Mouse (Mus musculus): ENCODE data around the gene Irf7. TPM values are rescaled to one million over a fixed set of nuclear protein-coding genes. Genes with fewer than 3 reads are reported as not detected.

Irf7 gene
- total RNA-seq, 2 experiments from 2014 or later, result 0.59 to 1.2 TPM

- DNase-seq (ENCODE audit: extremely low spot score in 1 of 2, low spot score in 2 of 2), result no peak
- no peak overlapping the region for H3K27ac ChIP-seq
- H3K4me3 ChIP-seq, result no peak overlapping the region
- intact Hi-C loops (cut with DNase I), result no loop called here
- no peak for TF ChIP-seq CTCF (IDR thresholded peaks at IDR 0.05)
Observed at GRCm38 (mm10) chr7:141217343-141218013, 48.8 kb downstream of the Irf7 start.

GRCm38 (mm10) chr7:141216894-141217293, 49.4 kb downstream of the Irf7 start:
- no peak overlapping the region for H3K4me3 ChIP-seq
- no peak for DNase-seq (ENCODE audit: extremely low spot score in 1 of 2, low spot score in 2 of 2)
- no peak overlapping the region for H3K27ac ChIP-seq
- no peak for TF ChIP-seq CTCF (IDR thresholded peaks at IDR 0.05)
- intact Hi-C loops (cut with DNase I), result no loop called here

- intact Hi-C loops (cut with DNase I), result no loop called here
- Histone ChIP-seq H3K4me3 (peak overlapping the region; percentile 58), H3K27ac (no peak overlapping the region)
- no peak for TF ChIP-seq CTCF (IDR thresholded peaks at IDR 0.05)
- DNase-seq (ENCODE audit: extremely low spot score in 1 of 2, low spot score in 2 of 2), result no peak
Observed at GRCm38 (mm10) chr7:141215880-141216733, 50.2 kb downstream of the Irf7 start.

GRCm38 (mm10) chr7:141215101-141215879, 51.0 kb downstream of the Irf7 start, which contains the start of gene Rassf7:
Rassf7 (plus strand) TSS chr7:141215860.
- H3K27ac ChIP-seq, result no peak within 1 kb of the TSS
- TF ChIP-seq CTCF (IDR thresholded peaks at IDR 0.05), result no peak
- intact Hi-C loops (cut with DNase I), result no loop called here
- peak; percentile 68 to 82 for DNase-seq (ENCODE audit: extremely low spot score in 1 of 2, low spot score in 2 of 2)
- peak within 1 kb of the TSS; percentile 58 for H3K4me3 ChIP-seq

- intact Hi-C loops (cut with DNase I), result no loop called here
- Histone ChIP-seq H3K27ac (no peak overlapping the region), H3K4me3 (no peak overlapping the region)
- no peak for DNase-seq (ENCODE audit: extremely low spot score in 1 of 2, low spot score in 2 of 2)
- no peak for TF ChIP-seq CTCF (IDR thresholded peaks at IDR 0.05)
Observed at GRCm38 (mm10) chr7:141214310-141214709, 52.0 kb downstream of the Irf7 start.

- TF ChIP-seq CTCF (IDR thresholded peaks at IDR 0.05), result no peak
- DNase-seq (ENCODE audit: extremely low spot score in 1 of 2, low spot score in 2 of 2), result no peak
- no peak within 1 kb of the TSS for H3K4me3 ChIP-seq
- intact Hi-C loops (cut with DNase I), result no loop called here
- no peak within 1 kb of the TSS for H3K27ac ChIP-seq
Observed at GRCm38 (mm10) chr7:141213605-141214235, 52.6 kb downstream of the Irf7 start, which contains the start of gene Lmntd2. Lmntd2 (minus strand) TSS chr7:141214080.

- intact Hi-C loops (cut with DNase I), result no loop called here
- no peak overlapping the region for H3K27ac ChIP-seq
- no peak for TF ChIP-seq CTCF (IDR thresholded peaks at IDR 0.05)
- no peak overlapping the region for H3K4me3 ChIP-seq
- DNase-seq (ENCODE audit: extremely low spot score in 1 of 2, low spot score in 2 of 2), result no peak
Observed at GRCm38 (mm10) chr7:141213133-141213532, 53.1 kb downstream of the Irf7 start.

Small RNAs within 50 kb of the gene (microRNA-seq; reads per million reads assigned to microRNA genes)
- gene Mir210, result 106 to 107 reads per million in 2 experiments

Other genes with a start within 250 kb of the Irf7 start
- under 1 TPM in 1 of 2 experiments, not detected in 1; 0.57 TPM for gene Ifitm6, start 248.6 kb downstream of the Irf7 start, total RNA-seq (2021)
- gene Gm17387, start 237.3 kb downstream of the Irf7 start, total RNA-seq (2021), result not detected
- gene B4galnt4, start 205.4 kb downstream of the Irf7 start, total RNA-seq (2021), result 10 to 100 TPM; 87.4 to 95.9 TPM
- not detected for gene Pkp3, start 188.3 kb downstream of the Irf7 start, total RNA-seq (2021)
- 1 to 10 TPM; 1.7 to 3.4 TPM for gene Sigirr, start 165.9 kb downstream of the Irf7 start, total RNA-seq (2021)
- not detected for gene Ano9, start 148.7 kb downstream of the Irf7 start, total RNA-seq (2021)
- 10 to 100 TPM; 46.9 to 51.6 TPM for gene Ptdss2, start 144.1 kb downstream of the Irf7 start, total RNA-seq (2021)
- gene Rnh1, start 93.6 kb downstream of the Irf7 start, total RNA-seq (2021), result 10 to 100 TPM; 36.5 to 37.3 TPM
- gene Hras, start 72.5 kb downstream of the Irf7 start, total RNA-seq (2021), result 100 to 1,000 TPM; 219 to 244 TPM
- gene Lrrc56, start 72.3 kb downstream of the Irf7 start, total RNA-seq (2021), result 1 to 10 TPM; 3.9 to 5.0 TPM
- not detected for gene Lmntd2, start 52.4 kb downstream of the Irf7 start, total RNA-seq (2021)
- 1 to 10 TPM in 1 of 2 experiments, under 1 TPM in 1; 0.94 to 1.3 TPM for gene Rassf7, start 50.6 kb downstream of the Irf7 start, total RNA-seq (2021)
- 10 to 100 TPM; 70.5 to 77.2 TPM for gene Phrf1, start 37.7 kb downstream of the Irf7 start, total RNA-seq (2021)
- not detected for gene Cdhr5, start 10.3 kb upstream of the Irf7 start, total RNA-seq (2021)
- gene Sct, start 12.7 kb upstream of the Irf7 start, total RNA-seq (2021), result not detected
- under 1 TPM; 0.27 to 0.44 TPM for gene Drd4, start 25.5 kb upstream of the Irf7 start, total RNA-seq (2021)
- gene Deaf1, start 61.2 kb upstream of the Irf7 start, total RNA-seq (2021), result 10 to 100 TPM; 63.1 to 63.8 TPM
- 10 to 100 TPM; 33.3 to 34.9 TPM for gene Tmem80, start 61.3 kb upstream of the Irf7 start, total RNA-seq (2021)
- gene Eps8l2, start 72.4 kb upstream of the Irf7 start, total RNA-seq (2021), result 1 to 10 TPM; 3.6 to 5.3 TPM
- gene Taldo1, start 125.7 kb upstream of the Irf7 start, total RNA-seq (2021), result 10 to 100 TPM; 87.5 to 90.9 TPM
- 10 to 100 TPM; 38.9 to 46.5 TPM for gene Gatd1, start 147.7 kb upstream of the Irf7 start, total RNA-seq (2021)
- 100 to 1,000 TPM; 279 to 288 TPM for gene Cend1, start 163.0 kb upstream of the Irf7 start, total RNA-seq (2021)
- gene Slc25a22, start 171.4 kb upstream of the Irf7 start, total RNA-seq (2021), result 100 to 1,000 TPM; 253 to 262 TPM
- gene Pidd1, start 177.5 kb upstream of the Irf7 start, total RNA-seq (2021), result 1 to 10 TPM in 1 of 2 experiments, under 1 TPM in 1; 0.93 to 1.2 TPM
- gene Rplp2, start 180.9 kb upstream of the Irf7 start, total RNA-seq (2021), result 100 to 1,000 TPM; 552 to 567 TPM
- 10 to 100 TPM; 26.0 to 31.7 TPM for gene Pnpla2, start 188.7 kb upstream of the Irf7 start, total RNA-seq (2021)
- gene Cracr2b, start 194.6 kb upstream of the Irf7 start, total RNA-seq (2021), result 1 to 10 TPM; 3.7 to 5.1 TPM
- gene Cd151, start 200.9 kb upstream of the Irf7 start, total RNA-seq (2021), result 10 to 100 TPM; 30.7 to 31.4 TPM
- 10 to 100 TPM; 38.4 to 42.3 TPM for gene Polr2l, start 208.7 kb upstream of the Irf7 start, total RNA-seq (2021)
- 10 to 100 TPM; 13.7 to 14.4 TPM for gene Tspan4, start 208.8 kb upstream of the Irf7 start, total RNA-seq (2021)

Data from left cerebral cortex, adult 2 months (tissue).